Mouse (Mus musculus): ENCODE results near the gene Itgb2.

DNA sequence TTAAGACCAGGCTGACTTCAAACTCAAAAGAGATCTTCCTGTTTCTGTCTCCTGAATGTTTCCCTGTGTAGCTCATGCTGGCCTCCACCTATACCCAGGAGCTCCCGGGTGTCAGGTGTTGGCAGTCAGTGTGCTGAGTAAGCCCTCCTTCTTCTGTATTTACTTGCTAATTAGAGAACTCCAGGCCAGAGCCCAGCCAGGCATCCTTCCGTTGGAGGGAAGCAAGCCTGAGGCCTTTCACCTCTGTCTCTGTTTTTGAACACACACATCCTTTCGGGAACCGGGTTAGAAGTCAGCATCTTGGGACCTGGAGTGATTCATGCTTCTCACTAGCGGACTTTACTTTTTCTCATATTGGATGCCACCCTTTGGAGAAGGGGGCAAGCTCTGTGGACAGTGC lies 77.4 kb downstream of the Itgb2 start:
- TF ChIP-seq CTCF (IDR thresholded peaks at IDR 0.05; ENCODE audit: low read depth) = no peak
- TF ChIP-seq EP300 (IDR thresholded peaks at IDR 0.05; ENCODE audit: low read depth) = no peak
